Mouse (Mus musculus) Patski (cell line): ENCODE results near the gene Etnk2. TPM values are rescaled to one million over a fixed set of nuclear protein-coding genes. Genes with fewer than 3 reads are reported as not detected.
"Not testable (repeated sequence)": the region's sequence is repeated elsewhere in the genome, so short reads cannot be mapped to it uniquely, and the experiment has no call there.

Experiments
- ATAC-seq: fragments of 100-300 bp; one replicate; pipeline ENCODE4 v1.8.0; 2021
- CTCF ChIA-PET: fragments of 350-600 bp; sonication (Branson Sonifier 250); formaldehyde crosslinking; loops from one replicate; lab custom pipeline; 2022; ENCODE audit warnings: inconsistent platforms; lab: Charles Lee
- POLR2A ChIA-PET: fragments of 350-600 bp; sonication (Branson Sonifier 250); formaldehyde crosslinking; loops from one replicate; lab custom pipeline; 2022; ENCODE audit warnings: antibody characterized with exemption, inconsistent platforms; lab: Charles Lee
- DNase-seq: peaks from one replicate; pipeline ENCODE4 v3.0.0-alpha.2; 2011; ENCODE audit warnings: low read depth, low spot score
- H3K27me3 ChIP-seq: fragments of 371-371 bp; one replicate; pipeline ENCODE4 v1.5.1; 2021
- CTCF ChIP-seq: fragments of 100-300 bp; IDR thresholded peaks from one replicate; pipeline ENCODE4 v1.5.1; 2021
- in situ Hi-C: fragments of 300-500 bp; cut with MboI; formaldehyde crosslinking; loops from 3 replicates; pipeline ENCODE4 v1.11.1; 2018; ENCODE audit warnings: low pct_unique_long_range_greater_than_20kb, mixed read lengths
- polyA plus RNA-seq: library from polyadenylated mRNA; unstranded; gene quantifications from one replicate; pipeline ENCODE4 v1.2.3, GENCODE M21; 2021

Etnk2 gene
- polyA plus RNA-seq, 1 experiment from 2014 or later, result 0.51 TPM

DNA sequence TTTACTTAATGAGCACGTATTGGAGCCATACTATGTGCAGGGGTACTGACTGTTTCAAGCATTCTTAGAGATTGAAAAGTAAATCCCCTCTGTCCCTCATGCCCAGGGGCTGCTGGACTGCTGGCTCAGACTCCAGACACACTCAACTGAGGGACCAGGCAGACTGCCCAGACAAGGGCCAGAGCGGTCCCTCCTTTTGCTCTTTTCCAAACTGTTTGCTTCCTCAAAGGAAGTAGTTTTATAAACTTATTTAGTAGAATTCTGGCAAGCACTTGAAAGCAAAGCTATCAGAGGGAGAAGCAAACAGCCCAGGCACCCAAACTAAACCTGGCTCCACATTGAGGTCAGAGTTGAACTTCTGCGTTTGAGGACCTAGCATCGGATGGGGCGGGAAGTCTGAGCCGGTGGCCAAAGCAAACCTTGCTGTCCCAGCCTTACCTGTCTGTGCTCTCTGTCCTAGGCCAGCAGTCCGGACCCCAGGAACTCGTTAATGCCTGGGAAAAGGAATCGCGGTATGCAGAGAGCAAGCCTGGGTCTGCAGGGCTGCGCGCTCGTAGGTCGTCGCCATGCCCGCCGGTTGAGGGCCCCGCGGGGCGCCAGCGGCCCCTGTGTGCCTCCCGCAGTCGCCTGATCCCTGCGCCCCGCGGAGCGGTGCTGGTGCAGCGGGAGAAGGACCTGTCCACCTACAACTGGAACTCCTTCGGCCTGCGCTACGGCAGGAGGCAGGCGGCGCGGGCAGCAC, 34.3 kb upstream of the Etnk2 start:
- no peak for ATAC-seq
- POLR2A ChIA-PET, result interaction anchor here (1.8 kb wide), 1 partner anchor 8 kb away, joined by 3 read pairs; no protein-coding TSS in a partner anchor
- no peak for TF ChIP-seq CTCF
- CTCF ChIA-PET, result no interaction called here
- DNase-seq, result no peak
- H3K27me3 ChIP-seq, result peaks cover 35% of the 10 kb centered on the region
- in situ Hi-C loops, result no loop called here

GRCm38 (mm10) chr1:133329638-133329964, 33.8 kb upstream of the Etnk2 start:
- no peak for DNase-seq
- TF ChIP-seq CTCF, result no peak
- ChIA-PET POLR2A (interaction anchor here (1.8 kb wide), 1 partner anchor 8 kb away, joined by 3 read pairs; no protein-coding TSS in a partner anchor), CTCF (no interaction called here)
- in situ Hi-C loops, result no loop called here
- no peak for ATAC-seq
- H3K27me3 ChIP-seq, result peaks cover 38% of the 10 kb centered on the region

- DNase-seq (no peak), ATAC-seq (no peak)
- ChIA-PET POLR2A (no interaction called here), CTCF (interaction anchor here (1.3 kb wide), 1 partner anchor 49 kb away, joined by 3 read pairs; no protein-coding TSS in a partner anchor)
- in situ Hi-C loops, result no loop called here
- H3K27me3 ChIP-seq, result peaks cover 46% of the 10 kb centered on the region
- no peak for TF ChIP-seq CTCF
Observed at GRCm38 (mm10) chr1:133331142-133331541, 32.2 kb upstream of the Etnk2 start.

- POLR2A ChIA-PET, result no interaction called here
- ATAC-seq, result no peak
- no peak for DNase-seq
- H3K27me3 ChIP-seq, result peaks cover 57% of the 10 kb centered on the region
- CTCF ChIA-PET, result interaction anchor here (1.3 to 1.5 kb wide), 2 partner anchors 17 to 48 kb away, joined by 3 to 4 read pairs; no protein-coding TSS in a partner anchor
- in situ Hi-C loops, result no loop called here
- no peak for TF ChIP-seq CTCF
Observed at GRCm38 (mm10) chr1:133332656-133333430, 30.5 kb upstream of the Etnk2 start.

GRCm38 (mm10) chr1:133333937-133334336, 29.4 kb upstream of the Etnk2 start:
- no peak for TF ChIP-seq CTCF
- POLR2A ChIA-PET, result no interaction called here
- CTCF ChIA-PET, result interaction anchor here (0.8 to 1.5 kb wide), 2 partner anchors 13 to 18 kb away, joined by 3 to 4 read pairs; partner anchors contain the start of gene Kiss1
- in situ Hi-C loops, result no loop called here
- peaks cover 60% of the 10 kb centered on the region for H3K27me3 ChIP-seq
- ATAC-seq (no peak), DNase-seq (no peak)

GRCm38 (mm10) chr1:133340403-133340802, 23.0 kb upstream of the Etnk2 start:
- POLR2A ChIA-PET, ATAC-seq, in situ Hi-C loops, DNase-seq, CTCF ChIA-PET: not testable (repeated sequence)
- H3K27me3 ChIP-seq, result peaks cover 48% of the 10 kb centered on the region

DNA sequence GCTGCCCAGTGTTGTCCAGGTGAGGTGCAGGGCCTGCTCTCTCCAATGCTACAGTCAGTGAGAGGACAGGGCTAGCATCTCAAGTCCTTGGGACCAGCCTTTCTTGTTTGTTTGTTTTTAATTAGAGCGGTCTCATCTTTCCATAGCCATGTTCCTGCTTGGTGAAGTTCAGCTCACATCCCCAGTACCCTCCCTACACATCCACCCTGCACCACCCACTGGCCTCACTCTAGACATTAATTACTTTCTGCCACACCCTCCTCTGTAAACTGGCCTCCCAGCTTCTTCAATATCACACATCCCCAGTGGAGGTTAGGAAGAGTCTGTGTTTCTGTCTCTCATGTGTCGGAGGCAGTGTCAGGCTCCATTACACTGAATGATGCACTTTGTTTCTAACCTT, 19.0 kb upstream of the Etnk2 start:
- DNase-seq (no peak), ATAC-seq (no peak)
- TF ChIP-seq CTCF, result no peak
- ChIA-PET CTCF (no interaction called here), POLR2A (interaction anchor here (0.6 kb wide), 1 partner anchor 285 kb away, joined by 3 read pairs; no protein-coding TSS in a partner anchor)
- peaks cover 24% of the 10 kb centered on the region for H3K27me3 ChIP-seq
- in situ Hi-C loops, result no loop called here

- peaks cover 11% of the 10 kb centered on the region for H3K27me3 ChIP-seq
- no peak for DNase-seq
- ATAC-seq, result no peak
- CTCF ChIA-PET, result no interaction called here
- in situ Hi-C loops, result no loop called here
- no peak for TF ChIP-seq CTCF
- POLR2A ChIA-PET, result interaction anchor here (0.6 kb wide), 1 partner anchor 109 kb away, joined by 3 read pairs; no protein-coding TSS in a partner anchor
Observed at GRCm38 (mm10) chr1:133346531-133346930, 16.8 kb upstream of the Etnk2 start.

DNA sequence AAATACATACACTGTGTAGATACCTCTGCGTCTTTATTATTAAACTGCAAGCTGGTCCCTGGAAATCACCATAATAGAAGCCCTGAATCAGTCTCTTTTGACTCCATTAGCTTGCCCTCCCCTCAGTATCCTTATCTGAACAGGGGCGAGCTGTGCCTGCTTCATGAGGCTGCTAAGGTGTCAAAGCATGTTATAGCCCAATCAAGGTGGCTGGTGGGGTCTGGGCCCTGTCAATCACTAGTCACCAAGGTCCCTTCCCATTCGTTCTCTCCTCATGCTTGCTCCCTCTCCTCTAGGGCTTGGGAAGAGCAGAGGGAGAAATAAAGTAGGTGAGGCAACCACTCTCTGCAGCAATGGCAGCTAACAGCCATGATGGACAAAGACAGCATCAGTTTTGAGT, 16.1 kb upstream of the Etnk2 start:
- in situ Hi-C loops, result no loop called here
- no peak for DNase-seq
- ChIA-PET POLR2A (no interaction called here), CTCF (no interaction called here)
- peaks cover 12% of the 10 kb centered on the region for H3K27me3 ChIP-seq
- no peak for ATAC-seq
- no peak for TF ChIP-seq CTCF

DNA sequence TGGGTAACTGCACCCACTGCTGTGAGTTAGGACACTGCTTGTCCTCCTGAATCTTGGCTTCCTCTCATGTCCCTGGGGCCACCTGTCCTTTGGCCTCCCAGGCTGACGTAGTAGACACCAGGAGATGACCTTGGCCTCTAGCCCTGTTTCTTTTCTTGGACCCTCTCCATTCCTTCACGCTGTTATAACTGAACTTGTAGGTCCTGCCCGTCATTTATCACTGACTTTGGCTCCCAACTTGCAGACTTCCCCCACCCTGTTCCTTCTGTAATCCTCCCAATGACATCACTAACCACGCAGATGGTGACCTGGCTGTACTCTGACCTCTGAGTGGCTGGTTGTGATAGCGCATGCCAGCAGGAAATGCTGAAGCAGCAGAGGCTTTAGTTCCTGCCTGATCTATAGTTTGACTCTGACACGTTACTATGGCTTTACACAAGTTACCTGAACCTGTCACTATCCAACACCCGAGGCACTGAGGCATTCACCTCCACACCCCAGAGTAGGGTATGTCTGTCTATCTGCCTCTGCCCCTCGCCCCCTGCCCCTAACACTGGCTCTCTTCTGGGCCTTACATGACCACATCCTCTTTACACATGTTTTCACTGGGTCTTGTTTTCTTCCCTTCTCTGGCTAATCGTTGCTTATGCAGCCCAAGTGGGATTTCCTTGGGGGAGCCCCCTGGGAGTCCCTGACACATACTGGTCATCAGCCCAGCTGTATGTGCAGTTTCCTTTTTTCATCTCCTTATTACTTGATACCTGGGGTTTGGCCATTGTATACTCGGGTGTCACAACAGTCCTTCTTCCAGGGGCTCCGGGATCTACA, 15.5 kb upstream of the Etnk2 start:
- in situ Hi-C loops, result no loop called here
- H3K27me3 ChIP-seq, result peaks cover 18% of the 10 kb centered on the region
- CTCF ChIA-PET, result no interaction called here
- ATAC-seq, result no peak
- POLR2A ChIA-PET, result no interaction called here
- no peak for TF ChIP-seq CTCF
- no peak for DNase-seq
